Mouse (Mus musculus): ENCODE data around the gene Sclt1. TPM values are rescaled to one million over a fixed set of nuclear protein-coding genes. Genes with fewer than 3 reads are reported as not detected.

Gene Sclt1
- polyA plus RNA-seq (2017; shearing (Covaris generic)) = 9.2 TPM

DNA sequence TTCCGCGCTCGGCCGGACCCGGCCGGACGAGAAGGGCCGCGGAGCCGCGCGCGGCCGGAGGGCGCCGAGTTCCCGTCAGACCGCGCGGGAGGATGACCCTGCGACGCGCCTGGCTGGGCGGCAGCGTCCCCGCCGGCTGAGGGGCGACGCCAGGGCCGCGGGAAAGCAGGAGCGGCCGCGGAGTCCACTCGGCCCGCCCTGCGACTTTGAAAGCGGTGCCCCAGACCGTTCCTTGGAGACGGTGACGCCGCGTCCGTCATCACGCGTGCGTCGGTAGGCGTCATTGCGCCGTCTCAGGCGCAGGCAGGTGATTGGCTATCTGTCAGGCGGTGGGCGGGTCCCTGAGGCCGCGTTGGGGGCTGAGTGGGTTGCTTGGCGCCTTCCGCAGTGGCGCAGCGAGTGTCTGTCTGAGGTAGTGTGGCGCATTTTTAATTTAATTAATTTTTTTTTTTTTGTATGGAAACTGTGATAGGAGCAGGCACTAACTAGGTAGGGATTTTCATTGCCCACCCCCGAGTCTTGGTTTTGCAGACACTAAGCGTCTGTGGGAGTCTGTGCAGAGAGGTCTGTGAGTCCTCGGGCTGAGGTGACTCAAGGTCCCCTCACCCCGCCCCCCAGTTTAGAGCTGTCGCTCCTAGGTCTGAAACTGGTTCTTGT lies at the start of gene Sclt1, which contains the start of gene D3Ertd751e:
Gene Sclt1, minus strand, starts transcription at position 237 of the 657 bp plus-strand sequence.
Gene D3Ertd751e, plus strand, starts transcription at position 334 of the 657 bp plus-strand sequence.

Other genes with a start within 250 kb of the Sclt1 start
- gene Jade1, start 186.8 kb downstream of the Sclt1 start, polyA plus RNA-seq (2017; shearing (Covaris generic)) = 38.1 TPM
- gene D3Ertd751e, start 97 bp upstream of the Sclt1 start, polyA plus RNA-seq (2017; shearing (Covaris generic)) = 8.3 TPM

Measured in naive thymus-derived CD4-positive, alpha-beta T cell, adult 5 months (primary cell).